Mouse (Mus musculus) T-helper 2 cell (primary cell): ENCODE results near the gene Med7.

Experiments
- in situ Hi-C: fragments of 300-600 bp; cut with MboI, MseI; formaldehyde crosslinking; loops from one replicate; pipeline ENCODE4 v1.15.1; 2025; ENCODE audit warnings: high pct_unique_total_duplicates

The Med7 gene

GRCm38 (mm10) chr11:46480517-46480916, 43.8 kb downstream of the Med7 start:
- in situ Hi-C loops = no loop called here

DNA sequence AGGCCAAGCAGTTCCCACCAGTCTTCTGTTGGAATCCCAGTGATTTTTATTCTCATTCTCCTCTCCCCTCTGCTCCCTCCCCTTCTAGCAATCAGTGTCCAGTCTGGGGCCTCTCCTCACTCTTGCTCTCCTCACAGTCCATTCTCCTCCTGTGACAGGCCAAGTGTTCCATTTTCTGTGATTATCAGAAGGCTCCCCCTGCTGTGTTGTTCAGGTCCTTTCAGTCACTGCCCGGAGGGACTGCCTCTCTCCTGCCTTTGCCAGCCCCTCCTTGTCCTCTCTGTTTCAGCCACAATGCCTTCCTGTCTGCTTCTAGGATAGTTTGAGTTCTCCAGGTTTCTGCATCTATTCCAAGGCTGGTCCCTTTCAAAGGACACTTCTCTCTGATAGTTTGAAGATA, 51.5 kb downstream of the Med7 start:
- in situ Hi-C loops = no loop called here

- in situ Hi-C loops = no loop called here
These were observed 51.9 kb downstream of the Med7 start for GRCm38 (mm10) chr11:46488650-46489049.
